Mouse (Mus musculus): ENCODE results near the gene Lrmda.

DNA sequence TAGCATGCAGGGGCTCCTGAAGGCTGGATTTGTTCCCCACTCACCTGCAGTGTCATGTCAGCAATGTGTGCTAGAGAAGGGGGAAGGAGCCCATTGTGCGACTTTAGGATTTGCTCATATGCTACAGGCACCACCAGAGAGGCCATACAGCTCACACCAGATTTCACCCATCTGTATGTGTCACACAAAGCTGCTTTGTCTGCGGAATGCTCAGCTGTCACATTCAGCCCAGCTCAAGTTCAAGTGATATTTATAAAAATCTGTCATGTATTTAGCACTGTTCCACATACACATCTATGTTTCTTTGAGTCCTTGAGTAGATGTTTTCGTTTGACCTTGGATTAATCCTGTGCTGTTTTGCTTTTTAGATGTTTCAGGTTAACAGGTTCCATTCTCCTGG is 899.0 kb downstream of the Lrmda start:
- TF ChIP-seq CTCF (IDR thresholded peaks at IDR 0.05; ENCODE audit: borderline replicate concordance, extremely low read depth, insufficient read depth, insufficient read length): no peak
- no peak for TF ChIP-seq POLR2A (IDR thresholded peaks at IDR 0.05; ENCODE audit: borderline replicate concordance, extremely low read depth, insufficient read depth, insufficient read length, poor library complexity, severe bottlenecking)
